Mouse (Mus musculus): ENCODE data around the gene Bag2. TPM values are rescaled to one million over a fixed set of nuclear protein-coding genes. Genes with fewer than 3 reads are reported as not detected.

Bag2 gene
- total RNA-seq (2014; rRNA removed) (12.8 and 26.1 TPM in 2 replicates), polyA plus RNA-seq (2015; fragmentation: Nextera tagmentation; extraction: Ambion mirVana) (28.1 and 29.0 TPM in 2 replicates)

DNA sequence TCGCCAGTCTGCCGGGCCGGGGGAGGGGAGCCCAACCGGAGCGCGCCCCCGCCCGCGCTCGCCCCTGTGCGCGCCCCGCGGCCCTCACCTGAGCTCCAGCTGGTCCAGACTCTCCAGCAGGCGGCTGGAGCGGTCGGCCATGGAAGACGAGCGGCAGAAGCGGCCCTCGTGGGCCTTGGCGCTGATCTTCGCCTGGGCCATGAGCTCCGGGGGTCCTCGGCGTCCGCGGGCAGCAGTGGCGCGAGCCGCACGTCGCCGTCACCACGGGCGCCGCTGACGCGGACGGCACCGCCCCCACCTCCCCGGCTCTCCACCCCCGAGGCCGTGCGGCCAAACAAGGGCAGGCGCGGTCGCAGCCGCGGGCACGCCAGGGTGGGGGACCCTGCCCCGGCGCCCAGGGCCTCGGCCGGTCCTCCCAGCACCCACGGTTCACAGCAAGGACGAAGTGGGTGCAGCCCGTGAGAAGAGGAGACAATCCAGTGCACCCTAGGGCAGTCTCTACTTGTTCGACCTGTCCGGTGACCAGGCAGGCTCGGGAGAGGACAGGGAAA, at the start of gene Bag2:
TSS of gene Bag2 (minus strand) at position 305 of the 551 bp plus-strand sequence.
- Histone ChIP-seq H3K36me3 (ENCODE audit: insufficient read depth, low read length) (no peaks in the 10 kb centered on the region), H3K27me3 (ENCODE audit: insufficient read depth, low read length) (no peaks in the 10 kb centered on the region), H3K4me1 (ENCODE audit: insufficient read depth, low read length) (no peaks in the 10 kb centered on the region; the same call in 1 of the 2 replicates), H3K4me2 (ENCODE audit: low read depth, low read length, poor library complexity, severe bottlenecking) (peak within 1 kb of the TSS; percentile 93), H3K27ac (ENCODE audit: low read depth, low read length) (peak within 1 kb of the TSS; percentile 59; the same call in 1 of the 2 replicates), H3K9ac (replicated peaks; ENCODE audit: low read length, poor library complexity, severe bottlenecking) (peak within 1 kb of the TSS; percentile 80), H3K4me3 (ENCODE audit: low read depth, low read length) (peak within 1 kb of the TSS; percentile 65), H3K9me3 (ENCODE audit: low read length) (no peaks in the 10 kb centered on the region)
- DNase-seq (ENCODE audit: low spot score) (peak; percentile 47), ATAC-seq (ENCODE audit: low FRiP score) (peak; percentile 82)
- 1% methylated on average over 53 of the region's 61 CpGs for WGBS
- peak; percentile 47 for TF ChIP-seq CTCF (IDR thresholded peaks at IDR 0.05)

GRCm38 (mm10) chr1:33803323-33803722, 45.7 kb upstream of the Bag2 start:
- DNase-seq (ENCODE audit: low spot score) (no peak), ATAC-seq (ENCODE audit: low FRiP score) (no peak)
- no peak overlapping the region for H3K4me3 ChIP-seq (ENCODE audit: low read depth, low read length)
- no peak for TF ChIP-seq CTCF (IDR thresholded peaks at IDR 0.05)
- no peak overlapping the region for H3K27ac ChIP-seq (ENCODE audit: low read depth, low read length)
- no peaks in the 10 kb centered on the region for H3K27me3 ChIP-seq (ENCODE audit: insufficient read depth, low read length)
- WGBS: 95% methylated on average over 2 of the region's 2 CpGs
- no peak overlapping the region for H3K4me2 ChIP-seq (ENCODE audit: low read depth, low read length, poor library complexity, severe bottlenecking)
- no peak overlapping the region for H3K9ac ChIP-seq (replicated peaks; ENCODE audit: low read length, poor library complexity, severe bottlenecking)
- H3K9me3 ChIP-seq (ENCODE audit: low read length): no peaks in the 10 kb centered on the region
- no peaks in the 10 kb centered on the region for H3K4me1 ChIP-seq (ENCODE audit: insufficient read depth, low read length)
- peaks cover 35% of the 10 kb centered on the region; the same call in 1 of the 2 replicates for H3K36me3 ChIP-seq (ENCODE audit: insufficient read depth, low read length)

DNA sequence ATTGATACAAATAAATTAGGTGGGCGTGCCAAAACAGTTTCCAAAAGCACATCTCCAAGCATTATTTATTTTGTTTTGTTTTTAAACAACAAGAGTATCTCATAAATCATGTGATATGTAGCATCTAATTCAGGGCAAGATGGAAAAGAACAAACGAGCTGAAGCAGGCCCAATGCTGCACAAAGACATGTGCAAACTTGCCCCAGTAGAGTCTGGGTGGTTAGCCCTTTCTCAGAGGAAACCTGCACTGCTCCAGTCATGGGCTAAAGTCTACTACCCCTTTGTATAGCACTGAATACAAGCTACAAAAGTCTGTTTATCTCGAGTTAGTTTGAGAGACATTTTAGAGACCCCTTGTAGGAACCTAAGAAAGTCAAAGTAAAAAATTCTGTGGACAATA, 42.0 kb upstream of the Bag2 start:
- Histone ChIP-seq H3K4me1 (ENCODE audit: insufficient read depth, low read length) (no peaks in the 10 kb centered on the region), H3K36me3 (ENCODE audit: insufficient read depth, low read length) (peaks cover 29% of the 10 kb centered on the region; the same call in 1 of the 2 replicates), H3K27ac (ENCODE audit: low read depth, low read length) (no peak overlapping the region), H3K4me3 (ENCODE audit: low read depth, low read length) (no peak overlapping the region), H3K27me3 (ENCODE audit: insufficient read depth, low read length) (no peaks in the 10 kb centered on the region), H3K9me3 (ENCODE audit: low read length) (no peaks in the 10 kb centered on the region), H3K4me2 (ENCODE audit: low read depth, low read length, poor library complexity, severe bottlenecking) (no peak overlapping the region), H3K9ac (replicated peaks; ENCODE audit: low read length, poor library complexity, severe bottlenecking) (no peak overlapping the region)
- ATAC-seq (ENCODE audit: low FRiP score) (no peak), DNase-seq (ENCODE audit: low spot score) (no peak)
- TF ChIP-seq CTCF (IDR thresholded peaks at IDR 0.05): no peak
- 88% methylated on average over 3 of the region's 3 CpGs for WGBS

DNA sequence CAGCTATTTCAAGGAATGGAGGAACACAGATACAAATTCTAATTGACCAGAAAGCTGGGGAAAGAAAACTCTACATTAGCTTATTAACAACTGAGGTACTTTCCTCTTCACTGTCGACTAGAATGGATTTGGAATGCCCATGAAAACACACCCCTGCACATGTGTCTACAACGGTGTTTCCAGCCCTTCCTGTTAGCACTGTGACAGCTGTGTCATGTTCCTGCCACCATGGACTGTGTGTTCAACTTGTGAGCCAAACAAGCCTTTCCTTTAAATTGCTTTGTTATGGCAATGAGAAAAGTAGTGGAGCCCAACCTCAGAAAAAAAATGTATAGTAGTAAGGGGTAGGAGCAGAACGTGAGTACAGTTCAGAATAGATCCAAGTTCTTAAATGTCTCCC, 30.9 kb upstream of the Bag2 start:
- H3K9ac ChIP-seq (replicated peaks; ENCODE audit: low read length, poor library complexity, severe bottlenecking): no peak overlapping the region
- H3K27me3 ChIP-seq (ENCODE audit: insufficient read depth, low read length): no peaks in the 10 kb centered on the region
- no peak overlapping the region for H3K4me2 ChIP-seq (ENCODE audit: low read depth, low read length, poor library complexity, severe bottlenecking)
- no peak for TF ChIP-seq CTCF (IDR thresholded peaks at IDR 0.05)
- H3K36me3 ChIP-seq (ENCODE audit: insufficient read depth, low read length): peaks cover 2% of the 10 kb centered on the region; the same call in 1 of the 2 replicates
- H3K4me1 ChIP-seq (ENCODE audit: insufficient read depth, low read length): no peaks in the 10 kb centered on the region
- H3K27ac ChIP-seq (ENCODE audit: low read depth, low read length): no peak overlapping the region
- H3K9me3 ChIP-seq (ENCODE audit: low read length): no peaks in the 10 kb centered on the region
- ATAC-seq (ENCODE audit: low FRiP score) (no peak), DNase-seq (ENCODE audit: low spot score) (no peak)
- no peak overlapping the region for H3K4me3 ChIP-seq (ENCODE audit: low read depth, low read length)
- 71% methylated on average over 3 of the region's 3 CpGs for WGBS

DNA sequence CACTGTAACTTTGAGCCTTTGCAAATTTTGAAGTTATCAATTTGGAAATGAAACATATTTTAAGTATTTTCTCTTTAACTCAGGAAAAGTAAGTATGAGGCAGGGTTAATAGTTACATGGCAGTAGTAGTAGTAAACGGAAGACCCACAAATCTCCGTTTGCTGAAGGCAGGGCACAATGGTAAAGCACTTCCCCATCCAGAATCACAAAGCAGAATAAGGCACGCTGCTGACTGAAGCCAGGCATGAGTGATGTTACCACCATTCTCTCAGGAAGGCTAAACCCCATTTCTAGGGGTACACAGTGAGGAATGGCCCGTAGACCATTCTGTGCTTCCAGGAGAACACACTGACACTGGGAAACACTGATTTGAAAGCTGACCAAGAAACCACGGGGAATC, 30.5 kb upstream of the Bag2 start:
- no peak for TF ChIP-seq CTCF (IDR thresholded peaks at IDR 0.05)

DNA sequence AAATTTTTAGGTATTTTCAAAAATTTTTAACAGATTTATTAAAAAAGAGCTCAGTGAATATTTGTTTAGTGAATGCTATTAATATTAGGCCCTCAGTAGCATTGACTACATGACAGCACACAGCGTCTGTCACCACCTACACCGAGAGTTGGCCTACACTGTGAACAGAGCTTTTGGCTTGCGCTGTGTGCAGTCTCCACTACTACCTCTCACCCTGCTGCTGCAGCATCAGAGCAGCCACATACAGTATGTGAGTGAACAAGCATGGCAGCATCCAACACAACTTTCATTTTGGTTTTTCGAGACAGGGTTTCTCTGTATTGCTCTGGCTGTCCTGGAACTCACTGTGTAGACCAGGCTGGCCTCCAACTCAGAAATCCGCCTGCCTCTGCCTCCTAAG, 27.0 kb upstream of the Bag2 start:
- no peak overlapping the region for H3K4me3 ChIP-seq (ENCODE audit: low read depth, low read length)
- no peak for TF ChIP-seq CTCF (IDR thresholded peaks at IDR 0.05)
- 95% methylated on average over 5 of the region's 5 CpGs for WGBS

More for the DNA sequence above, 30.5 kb upstream of the Bag2 start:
- Histone ChIP-seq H3K4me2 (ENCODE audit: low read depth, low read length, poor library complexity, severe bottlenecking) (no peak overlapping the region), H3K4me3 (ENCODE audit: low read depth, low read length) (no peak overlapping the region), H3K36me3 (ENCODE audit: insufficient read depth, low read length) (peaks cover 4% of the 10 kb centered on the region; the same call in 1 of the 2 replicates), H3K4me1 (ENCODE audit: insufficient read depth, low read length) (no peaks in the 10 kb centered on the region), H3K27ac (ENCODE audit: low read depth, low read length) (no peak overlapping the region), H3K9me3 (ENCODE audit: low read length) (no peaks in the 10 kb centered on the region), H3K27me3 (ENCODE audit: insufficient read depth, low read length) (no peaks in the 10 kb centered on the region), H3K9ac (replicated peaks; ENCODE audit: low read length, poor library complexity, severe bottlenecking) (no peak overlapping the region)
- no peak for DNase-seq (ENCODE audit: low spot score)
- ATAC-seq (ENCODE audit: low FRiP score): no peak
- 80% methylated on average over 5 of the region's 5 CpGs for WGBS

More for the DNA sequence above, 27.0 kb upstream of the Bag2 start:
- no peak overlapping the region for H3K9ac ChIP-seq (replicated peaks; ENCODE audit: low read length, poor library complexity, severe bottlenecking)
- peaks cover 7% of the 10 kb centered on the region; the same call in 1 of the 2 replicates for H3K36me3 ChIP-seq (ENCODE audit: insufficient read depth, low read length)
- no peaks in the 10 kb centered on the region for H3K9me3 ChIP-seq (ENCODE audit: low read length)
- no peak overlapping the region for H3K4me2 ChIP-seq (ENCODE audit: low read depth, low read length, poor library complexity, severe bottlenecking)
- ATAC-seq (ENCODE audit: low FRiP score): no peak
- no peaks in the 10 kb centered on the region for H3K4me1 ChIP-seq (ENCODE audit: insufficient read depth, low read length)
- H3K27ac ChIP-seq (ENCODE audit: low read depth, low read length): no peak overlapping the region
- no peaks in the 10 kb centered on the region for H3K27me3 ChIP-seq (ENCODE audit: insufficient read depth, low read length)
- DNase-seq (ENCODE audit: low spot score): no peak

Measured in midbrain, postnatal 0 days (tissue).